Mouse (Mus musculus): ENCODE results near the gene Cnksr2.

DNA sequence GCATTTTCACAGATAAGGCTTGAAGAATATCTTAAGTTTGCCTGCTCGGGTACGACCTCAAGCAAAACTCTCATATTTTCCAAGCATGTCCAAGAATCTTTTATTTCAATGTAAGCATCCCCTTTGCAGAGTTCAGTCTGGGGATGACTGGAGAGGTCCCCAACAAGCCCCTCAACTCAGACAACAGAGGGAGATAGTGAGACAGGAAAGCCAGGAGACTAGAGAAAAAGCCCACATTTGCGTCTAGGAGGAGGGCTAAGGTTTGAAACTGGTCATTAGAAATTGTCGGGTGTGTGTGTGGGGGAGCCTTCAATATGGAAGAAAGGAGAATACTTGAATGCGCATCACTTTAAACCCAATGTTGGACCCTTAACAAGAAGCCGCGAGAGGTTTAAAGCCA, 1.4 kb downstream of the Cnksr2 start:
- TF ChIP-seq CTCF (IDR thresholded peaks at IDR 0.05; ENCODE audit: low read depth): peak; percentile 55
- TF ChIP-seq EP300 (optimal IDR thresholded peaks at IDR 0.05): no peak

All from stomach, postnatal 0 days (tissue).